Mouse (Mus musculus): ENCODE measurements around the gene Gm527. TPM values are rescaled to one million over a fixed set of nuclear protein-coding genes. Genes with fewer than 3 reads are reported as not detected.

The Gm527 gene
- 8.3 and 11.4 TPM in 2 replicates for polyA plus RNA-seq (2012; rRNA removed)

- H3K27ac ChIP-seq (ENCODE audit: insufficient read depth, low read length) = no peak within 1 kb of the TSS
- peak within 1 kb of the TSS; percentile 90 for H3K4me3 ChIP-seq (ENCODE audit: insufficient read depth, low read length)
- no peaks in the 10 kb centered on the region for H3K4me1 ChIP-seq (ENCODE audit: control insufficient read depth, insufficient read depth, low read length)
- TF ChIP-seq POLR2A (IDR thresholded peaks at IDR 0.05; ENCODE audit: extremely low read depth, insufficient read depth, low read length) (no peak), CTCF (IDR thresholded peaks at IDR 0.05; ENCODE audit: extremely low read depth, insufficient read depth, low read length) (no peak)
Measured at GRCm38 (mm10) chr12:64917578-64918471, at the start of gene Gm527. TSS of gene Gm527 (plus strand) at chr12:64917906.

- Histone ChIP-seq H3K4me3 (ENCODE audit: insufficient read depth, low read length) (no peak overlapping the region), H3K27ac (ENCODE audit: insufficient read depth, low read length) (no peak overlapping the region), H3K4me1 (ENCODE audit: control insufficient read depth, insufficient read depth, low read length) (no peaks in the 10 kb centered on the region)
- TF ChIP-seq CTCF (IDR thresholded peaks at IDR 0.05; ENCODE audit: extremely low read depth, insufficient read depth, low read length) (no peak), POLR2A (IDR thresholded peaks at IDR 0.05; ENCODE audit: extremely low read depth, insufficient read depth, low read length) (no peak)
Measured at GRCm38 (mm10) chr12:64871103-64871502, 46.6 kb upstream of the Gm527 start.

- TF ChIP-seq CTCF (IDR thresholded peaks at IDR 0.05; ENCODE audit: extremely low read depth, insufficient read depth, low read length) (peak; percentile 89), POLR2A (IDR thresholded peaks at IDR 0.05; ENCODE audit: extremely low read depth, insufficient read depth, low read length) (no peak)
- Histone ChIP-seq H3K4me1 (ENCODE audit: control insufficient read depth, insufficient read depth, low read length) (no peaks in the 10 kb centered on the region), H3K4me3 (ENCODE audit: insufficient read depth, low read length) (no peak overlapping the region), H3K27ac (ENCODE audit: insufficient read depth, low read length) (no peak overlapping the region)
Measured at GRCm38 (mm10) chr12:64897060-64897730, 20.5 kb upstream of the Gm527 start.

GRCm38 (mm10) chr12:64902506-64902905 lies 15.2 kb upstream of the Gm527 start:
- H3K4me3 ChIP-seq (ENCODE audit: insufficient read depth, low read length) = no peak overlapping the region
- no peaks in the 10 kb centered on the region for H3K4me1 ChIP-seq (ENCODE audit: control insufficient read depth, insufficient read depth, low read length)
- no peak overlapping the region for H3K27ac ChIP-seq (ENCODE audit: insufficient read depth, low read length)
- TF ChIP-seq CTCF (IDR thresholded peaks at IDR 0.05; ENCODE audit: extremely low read depth, insufficient read depth, low read length) (no peak), POLR2A (IDR thresholded peaks at IDR 0.05; ENCODE audit: extremely low read depth, insufficient read depth, low read length) (no peak)

GRCm38 (mm10) chr12:64903186-64903585 lies 14.5 kb upstream of the Gm527 start:
- Histone ChIP-seq H3K27ac (ENCODE audit: insufficient read depth, low read length) (no peak overlapping the region), H3K4me3 (ENCODE audit: insufficient read depth, low read length) (no peak overlapping the region), H3K4me1 (ENCODE audit: control insufficient read depth, insufficient read depth, low read length) (no peaks in the 10 kb centered on the region)
- TF ChIP-seq CTCF (IDR thresholded peaks at IDR 0.05; ENCODE audit: extremely low read depth, insufficient read depth, low read length) = no peak
- TF ChIP-seq POLR2A (IDR thresholded peaks at IDR 0.05; ENCODE audit: extremely low read depth, insufficient read depth, low read length) = no peak

GRCm38 (mm10) chr12:64912996-64913395 lies 4.7 kb upstream of the Gm527 start:
- no peak for TF ChIP-seq CTCF (IDR thresholded peaks at IDR 0.05; ENCODE audit: extremely low read depth, insufficient read depth, low read length)
- TF ChIP-seq POLR2A (IDR thresholded peaks at IDR 0.05; ENCODE audit: extremely low read depth, insufficient read depth, low read length) = no peak
- H3K4me3 ChIP-seq (ENCODE audit: insufficient read depth, low read length) = no peak overlapping the region
- no peak overlapping the region for H3K27ac ChIP-seq (ENCODE audit: insufficient read depth, low read length)
- peaks cover 2% of the 10 kb centered on the region; the same call in 1 of the 2 replicates for H3K4me1 ChIP-seq (ENCODE audit: control insufficient read depth, insufficient read depth, low read length)

GRCm38 (mm10) chr12:64916735-64917134 lies 971 bp upstream of the Gm527 start:
- H3K4me1 ChIP-seq (ENCODE audit: control insufficient read depth, insufficient read depth, low read length) = no peaks in the 10 kb centered on the region
- H3K4me3 ChIP-seq (ENCODE audit: insufficient read depth, low read length) = no peak overlapping the region
- TF ChIP-seq POLR2A (IDR thresholded peaks at IDR 0.05; ENCODE audit: extremely low read depth, insufficient read depth, low read length) (no peak), CTCF (IDR thresholded peaks at IDR 0.05; ENCODE audit: extremely low read depth, insufficient read depth, low read length) (no peak)
- no peak overlapping the region for H3K27ac ChIP-seq (ENCODE audit: insufficient read depth, low read length)

- TF ChIP-seq POLR2A (IDR thresholded peaks at IDR 0.05; ENCODE audit: extremely low read depth, insufficient read depth, low read length) (no peak), CTCF (IDR thresholded peaks at IDR 0.05; ENCODE audit: extremely low read depth, insufficient read depth, low read length) (no peak)
- Histone ChIP-seq H3K4me1 (ENCODE audit: control insufficient read depth, insufficient read depth, low read length) (no peaks in the 10 kb centered on the region), H3K4me3 (ENCODE audit: insufficient read depth, low read length) (no peak overlapping the region), H3K27ac (ENCODE audit: insufficient read depth, low read length) (no peak overlapping the region)
Measured at GRCm38 (mm10) chr12:64937493-64937892, 19.8 kb downstream of the Gm527 start.

GRCm38 (mm10) chr12:64964560-64964959 lies 46.9 kb downstream of the Gm527 start:
- no peaks in the 10 kb centered on the region for H3K4me1 ChIP-seq (ENCODE audit: control insufficient read depth, insufficient read depth, low read length)
- no peak overlapping the region for H3K27ac ChIP-seq (ENCODE audit: insufficient read depth, low read length)
- peak overlapping the region; percentile 55 for H3K4me3 ChIP-seq (ENCODE audit: insufficient read depth, low read length)
- TF ChIP-seq POLR2A (IDR thresholded peaks at IDR 0.05; ENCODE audit: extremely low read depth, insufficient read depth, low read length) (no peak), CTCF (IDR thresholded peaks at IDR 0.05; ENCODE audit: extremely low read depth, insufficient read depth, low read length) (no peak)
